Mouse (Mus musculus) embryonic fibroblast, embryonic 13.5 days (primary cell): ENCODE results near the gene Tex26. TPM values are rescaled to one million over a fixed set of nuclear protein-coding genes. Genes with fewer than 3 reads are reported as not detected.
A peak's percentile ranks its signal among the peaks of the same experiment; 100 is the strongest.

Experiments used
- H3K27ac ChIP-seq: 2 replicates; pipeline ENCODE4 v1.5.1; 2012; ENCODE audit warnings: low read length, control low read depth, inconsistent platforms; ENCODE audit not compliant: insufficient read depth
- H3K4me1 ChIP-seq: 2 replicates; pipeline ENCODE4 v1.6.1; 2011; ENCODE audit warnings: low read length; ENCODE audit not compliant: control insufficient read depth, insufficient read depth
- H3K4me3 ChIP-seq: 2 replicates; pipeline ENCODE4 v1.5.1; 2011; ENCODE audit warnings: mild to moderate bottlenecking, control low read depth, low read length; ENCODE audit not compliant: insufficient read depth
- CTCF ChIP-seq: IDR thresholded peaks from 2 replicates; pipeline ENCODE4 v1.5.1; 2011; ENCODE audit warnings: mild to moderate bottlenecking, control low read depth, low read length, moderate library complexity, borderline replicate concordance; ENCODE audit not compliant: insufficient read depth
- POLR2A ChIP-seq: IDR thresholded peaks from 2 replicates; pipeline ENCODE4 v1.6.1; 2011; ENCODE audit warnings: low read depth, mild to moderate bottlenecking, control low read depth, low read length, moderate library complexity
- polyA plus RNA-seq: library from polyadenylated mRNA; stranded (reverse); fragments of >200 nt; gene quantifications from 2 replicates; pipeline ENCODE4 v1.2.4, GENCODE M21; 2011; ENCODE audit warnings: low read depth; ENCODE audit not compliant: missing spikeins, insufficient read length

The Tex26 gene
- polyA plus RNA-seq, 1 experiment = 1.6 TPM

DNA sequence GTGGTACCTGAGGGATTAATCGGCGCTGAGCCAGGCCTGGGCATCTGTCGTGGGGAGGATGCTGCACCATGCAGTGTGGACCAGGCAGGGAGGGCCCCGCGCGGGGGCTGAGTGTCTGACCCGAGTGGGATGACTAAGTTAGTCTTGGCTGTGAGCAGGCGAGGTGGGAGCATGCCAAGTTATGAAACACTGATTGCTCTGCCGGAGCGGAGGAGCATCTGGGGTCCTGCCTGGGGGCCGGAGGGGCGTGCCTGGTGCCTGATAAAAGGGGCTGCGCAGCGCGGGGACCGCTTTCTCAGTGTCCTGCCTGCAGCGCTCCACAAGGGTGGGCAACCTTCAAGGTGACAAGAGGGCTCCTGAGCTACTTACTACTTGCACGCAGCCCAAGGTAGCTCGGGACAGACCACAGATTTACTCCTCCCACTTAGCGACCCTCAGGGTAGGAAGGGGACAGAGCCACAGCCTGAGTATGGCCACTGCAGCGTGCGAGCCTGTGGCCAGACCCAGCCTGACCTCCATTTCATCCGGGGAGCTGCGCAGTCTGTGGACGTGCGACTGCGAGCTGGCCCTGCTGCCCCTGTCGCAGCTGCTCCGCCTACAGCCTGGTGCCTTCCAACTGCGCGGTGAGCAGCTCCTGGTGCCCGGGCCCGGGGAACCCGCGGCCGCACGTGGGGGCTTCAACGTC, 27.8 kb upstream of the Tex26 start, which contains the start of gene Medag:
Medag (plus strand) TSS at position 241 of the 685 bp plus-strand sequence.
- peaks cover 7% of the 10 kb centered on the region for H3K4me1 ChIP-seq
- H3K4me3 ChIP-seq = peak within 1 kb of the TSS; percentile 44
- peak within 1 kb of the TSS; percentile 26 for H3K27ac ChIP-seq
- TF ChIP-seq CTCF (no peak), POLR2A (peak; percentile 95)

DNA sequence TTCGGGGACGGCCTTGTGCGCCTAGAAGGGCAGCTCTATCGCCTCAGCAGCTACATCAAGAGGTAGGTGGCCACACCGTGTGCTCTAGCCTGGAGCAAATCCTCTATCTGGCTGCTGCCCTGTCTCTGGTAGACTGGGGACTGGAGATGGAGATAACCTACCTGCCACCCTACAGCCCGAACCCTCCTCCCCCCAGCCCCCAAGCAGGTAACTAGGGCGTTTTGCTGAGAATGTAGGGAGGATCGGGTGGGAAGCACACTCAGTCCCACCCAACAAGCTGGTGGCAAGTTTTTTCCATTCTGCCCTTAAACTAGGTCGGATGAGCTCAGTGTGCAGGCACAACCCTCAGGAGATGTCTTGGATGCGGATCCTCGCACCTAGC, 27.3 kb upstream of the Tex26 start:
- H3K4me1 ChIP-seq = peaks cover 7% of the 10 kb centered on the region
- TF ChIP-seq POLR2A = no peak
- no peak for TF ChIP-seq CTCF
- peak overlapping the region; percentile 44 for H3K4me3 ChIP-seq
- 0 out of 2 replicates have a peak overlapping the region, but pooled peaks have one; percentile 15 for H3K27ac ChIP-seq

DNA sequence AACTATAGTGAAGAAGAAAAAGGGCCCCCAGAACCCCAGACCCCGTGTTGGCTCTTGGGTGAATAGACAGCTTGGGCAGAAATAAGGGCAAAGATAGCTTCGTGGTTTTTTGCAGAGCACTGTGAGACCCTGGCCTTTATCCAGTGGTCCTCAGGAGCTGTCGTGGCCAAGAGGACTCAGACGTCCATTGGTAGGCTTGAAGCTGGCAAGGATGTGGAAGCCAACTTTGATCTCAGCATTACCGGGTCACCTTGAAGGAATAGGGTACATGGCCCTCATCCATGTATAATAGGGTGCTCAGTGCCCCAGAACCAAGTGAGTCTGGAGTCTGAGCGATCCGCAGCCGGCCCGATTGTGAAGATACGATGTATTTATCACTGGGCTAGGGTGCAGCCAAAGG, 26.8 kb upstream of the Tex26 start:
- TF ChIP-seq POLR2A = no peak
- TF ChIP-seq CTCF = no peak
- peak overlapping the region; percentile 44 for H3K4me3 ChIP-seq

DNA sequence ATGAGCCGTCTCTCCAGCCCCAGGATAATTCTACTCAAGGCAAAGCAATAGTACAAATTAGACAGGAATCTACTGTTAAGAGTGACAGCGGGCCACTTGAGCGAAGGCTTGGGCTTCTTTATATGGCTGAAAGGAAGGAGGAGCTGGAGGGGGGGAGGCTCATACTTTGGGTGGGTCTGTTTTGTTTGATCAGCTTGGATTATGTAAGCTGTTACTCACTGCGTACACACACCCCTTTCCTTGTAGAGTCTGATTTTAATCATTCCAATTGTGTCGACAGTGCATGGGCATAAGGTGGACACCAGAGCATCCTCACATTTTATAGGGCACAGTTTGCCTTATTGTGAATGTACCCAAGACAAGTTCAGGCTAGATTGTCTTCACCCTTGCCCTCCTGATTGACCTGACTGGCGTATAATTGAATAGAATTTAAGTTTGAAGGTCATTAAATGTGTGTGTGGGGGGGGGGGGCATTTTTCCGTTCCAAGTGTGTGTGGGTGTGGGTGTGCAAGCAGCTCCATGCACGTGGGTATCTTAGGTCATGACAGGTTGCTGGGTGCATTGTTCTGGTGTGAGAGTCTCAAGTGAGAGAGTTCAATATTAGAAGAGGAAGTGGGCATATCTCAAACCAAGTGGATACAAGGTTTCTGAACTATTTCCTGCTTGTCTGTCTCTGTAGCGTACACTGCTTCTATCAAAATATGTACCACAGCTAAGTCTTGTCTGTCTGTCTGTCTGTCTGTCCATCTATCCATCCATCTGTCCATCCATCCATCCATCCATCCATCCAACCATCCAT, 24.9 kb upstream of the Tex26 start:
- no peak overlapping the region for H3K27ac ChIP-seq
- H3K4me3 ChIP-seq = peak overlapping the region; percentile 56
- 0 out of 2 replicates have a peak, but pooled peaks cover 5% of the 10 kb centered on the region for H3K4me1 ChIP-seq
- TF ChIP-seq POLR2A (no peak), CTCF (no peak)

More for the DNA sequence above, 26.8 kb upstream of the Tex26 start:
- peaks cover 7% of the 10 kb centered on the region for H3K4me1 ChIP-seq
- H3K27ac ChIP-seq = no peak overlapping the region

DNA sequence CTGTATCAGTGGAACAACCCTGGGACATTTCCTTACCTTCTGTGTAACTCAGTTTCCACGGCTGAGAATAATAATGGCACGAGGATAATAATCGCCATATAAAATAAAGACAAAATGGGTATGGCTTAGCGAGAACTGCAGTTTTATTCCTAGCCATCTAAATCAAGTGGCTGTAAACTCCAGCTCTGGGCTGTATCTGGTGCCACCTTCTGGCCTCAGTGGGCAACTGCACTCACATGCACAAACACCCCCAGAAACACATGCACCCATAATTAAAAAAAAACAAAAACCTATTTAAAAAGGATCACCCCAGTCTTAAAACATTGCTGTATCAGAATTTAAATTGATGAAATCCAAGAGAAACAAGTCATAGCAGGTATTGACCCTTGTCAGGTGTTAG, 22.1 kb upstream of the Tex26 start:
- TF ChIP-seq POLR2A (no peak), CTCF (peak; percentile 56; the same call in 1 of the 2 replicates)
- H3K4me1 ChIP-seq = no peaks in the 10 kb centered on the region
- no peak overlapping the region for H3K4me3 ChIP-seq
- H3K27ac ChIP-seq = no peak overlapping the region

DNA sequence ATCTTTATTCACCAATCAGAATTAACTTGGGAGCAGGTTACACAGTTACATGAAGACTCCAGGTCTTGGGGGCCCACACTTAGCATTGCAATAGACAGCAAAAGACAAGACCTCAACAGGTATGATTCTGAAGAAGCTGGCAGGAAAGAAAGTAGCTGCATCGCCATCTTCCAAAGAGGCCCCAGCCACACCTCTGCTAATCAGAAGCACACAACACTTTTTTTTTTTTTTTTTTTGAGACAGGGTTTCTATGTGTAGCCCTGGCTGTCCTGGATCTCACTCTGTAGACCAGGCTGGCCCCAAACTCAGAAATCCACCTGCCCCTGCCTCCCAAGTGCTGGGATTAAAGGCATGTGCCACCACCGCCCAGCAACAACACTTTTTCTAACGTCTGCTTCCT, 12.9 kb upstream of the Tex26 start:
- Histone ChIP-seq H3K4me3 (no peak overlapping the region), H3K4me1 (no peaks in the 10 kb centered on the region; the same call in 1 of the 2 replicates), H3K27ac (no peak overlapping the region)
- TF ChIP-seq CTCF (no peak), POLR2A (no peak)

DNA sequence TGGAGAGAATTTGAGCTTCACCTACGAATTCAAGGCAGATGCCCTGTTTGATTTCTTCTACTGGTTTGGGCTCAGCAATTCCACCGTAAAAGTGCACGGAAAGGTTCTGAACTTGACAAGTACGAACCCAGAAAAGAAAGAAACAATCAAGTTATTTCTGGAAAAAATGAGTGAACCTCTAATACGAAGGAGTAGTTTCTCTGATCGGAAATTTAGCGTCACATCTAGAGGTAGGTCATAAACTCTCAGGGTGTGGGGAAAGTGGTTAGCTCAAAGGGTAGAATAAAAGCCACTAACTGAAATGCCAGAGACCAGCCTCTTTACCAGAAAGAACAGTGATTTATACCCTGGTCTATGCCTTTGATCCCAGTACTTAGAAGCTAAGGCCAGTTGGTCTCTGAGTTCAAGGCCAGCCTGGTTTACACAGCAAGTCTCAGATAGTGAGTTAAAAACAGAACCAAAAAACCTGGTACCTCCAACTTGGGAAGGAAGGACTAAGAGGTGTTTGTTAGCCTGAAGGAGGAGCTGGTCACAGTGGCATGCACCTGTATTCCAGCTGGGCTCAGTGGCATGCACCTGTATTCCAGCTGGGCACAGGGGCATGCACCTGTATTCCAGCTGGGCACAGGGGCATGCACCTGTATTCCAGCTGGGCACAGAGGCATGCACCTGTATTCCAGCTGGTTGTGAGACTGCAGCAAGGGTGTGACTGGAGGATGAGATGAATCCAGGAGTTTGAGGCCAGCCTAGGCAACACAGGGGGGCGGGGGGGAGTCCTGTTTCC, 12.0 kb upstream of the Tex26 start:
- Histone ChIP-seq H3K27ac (no peak overlapping the region), H3K4me1 (no peaks in the 10 kb centered on the region; the same call in 1 of the 2 replicates), H3K4me3 (no peak overlapping the region)
- no peak for TF ChIP-seq CTCF
- TF ChIP-seq POLR2A = no peak

DNA sequence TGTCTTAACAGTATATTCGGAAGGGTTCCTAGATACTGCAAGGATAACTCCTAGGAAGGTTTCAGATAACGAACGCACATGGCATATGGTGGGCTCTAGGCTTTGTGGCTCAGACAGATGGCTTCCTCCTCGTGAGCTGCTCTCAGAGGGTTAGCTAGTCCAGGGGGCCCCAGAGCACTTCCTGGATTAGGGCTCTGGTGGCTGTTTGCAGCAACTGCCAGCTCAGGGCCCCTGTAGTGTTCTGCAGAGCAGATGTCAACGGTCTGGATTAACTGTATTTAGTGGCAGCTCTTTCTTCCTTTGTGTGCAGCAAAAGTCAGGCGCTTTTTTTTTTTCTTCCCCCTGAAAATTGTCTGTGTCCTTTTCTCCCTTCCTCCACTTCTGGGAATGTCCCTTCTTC, 11.1 kb upstream of the Tex26 start:
- Histone ChIP-seq H3K4me3 (no peak overlapping the region), H3K27ac (no peak overlapping the region), H3K4me1 (no peaks in the 10 kb centered on the region; the same call in 1 of the 2 replicates)
- TF ChIP-seq POLR2A (no peak), CTCF (no peak)

DNA sequence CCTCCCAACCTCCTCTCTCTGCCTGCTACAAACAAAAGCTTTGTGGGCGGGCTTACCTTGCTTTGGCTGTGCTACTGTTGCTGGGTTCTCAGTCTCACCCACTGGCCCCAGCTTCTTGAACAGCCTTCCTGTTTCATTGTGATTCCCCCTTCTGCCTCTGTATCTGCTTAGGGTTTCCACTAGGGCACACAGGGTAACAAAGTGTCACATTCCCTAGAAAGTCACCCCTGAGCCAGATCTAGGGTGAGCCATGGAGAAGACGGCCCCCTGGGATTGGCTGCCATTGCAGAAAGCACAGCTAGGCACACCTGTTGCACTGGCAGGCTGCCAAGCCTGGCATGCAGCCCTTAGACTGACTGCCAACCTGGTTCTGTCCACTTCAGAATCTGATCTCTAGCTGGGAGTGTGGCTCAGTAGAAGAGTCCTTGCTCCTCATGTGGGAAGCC, 10.6 kb upstream of the Tex26 start:
- TF ChIP-seq CTCF = no peak
- no peak for TF ChIP-seq POLR2A
- H3K27ac ChIP-seq = no peak overlapping the region
- peaks cover 2% of the 10 kb centered on the region; the same call in 1 of the 2 replicates for H3K4me1 ChIP-seq
- no peak overlapping the region for H3K4me3 ChIP-seq
